Mouse (Mus musculus): ENCODE data around the gene Esp3. TPM values are rescaled to one million over a fixed set of nuclear protein-coding genes. Genes with fewer than 3 reads are reported as not detected.
"Not testable (repeated sequence)": the region's sequence is repeated elsewhere in the genome, so short reads cannot be mapped to it uniquely, and the experiment has no call there.

Gene Esp3
- not detected in 2 replicates for polyA plus RNA-seq (2012; rRNA removed)

GRCm38 (mm10) chr17:40631775-40632174 lies at the start of gene Esp3:
Esp3 (plus strand) TSS chr17:40632075.
- H3K36me3 ChIP-seq (ENCODE audit: control insufficient read depth, insufficient read depth, low read length); H3K4me3 ChIP-seq (ENCODE audit: low read depth, low read length); H3K27ac ChIP-seq (ENCODE audit: insufficient read depth, low read depth, low read length); H3K4me1 ChIP-seq (ENCODE audit: control insufficient read depth, insufficient read depth, insufficient read length, low read length); H3K27me3 ChIP-seq (ENCODE audit: control insufficient read depth, insufficient read depth, low read length): not testable (repeated sequence)
- 81% methylated on average over 1 of the region's 1 CpGs for WGBS

GRCm38 (mm10) chr17:40583906-40584305 lies 48.0 kb upstream of the Esp3 start:
- H3K27ac ChIP-seq (ENCODE audit: insufficient read depth, low read depth, low read length); H3K36me3 ChIP-seq (ENCODE audit: control insufficient read depth, insufficient read depth, low read length): not testable (repeated sequence)
- WGBS, result 53% methylated on average over 6 of the region's 6 CpGs

GRCm38 (mm10) chr17:40591297-40591696 lies 40.6 kb upstream of the Esp3 start:
- TF ChIP-seq CTCF (IDR thresholded peaks at IDR 0.05; ENCODE audit: extremely low read depth, insufficient read length, insufficient replicate concordance, low read depth, low read length) (no peak), POLR2A (IDR thresholded peaks at IDR 0.05; ENCODE audit: low read depth, low read length) (no peak)

More at GRCm38 (mm10) chr17:40583906-40584305, 48.0 kb upstream of the Esp3 start:
- H3K4me3 ChIP-seq (ENCODE audit: low read depth, low read length); H3K4me1 ChIP-seq (ENCODE audit: control insufficient read depth, insufficient read depth, insufficient read length, low read length); H3K27me3 ChIP-seq (ENCODE audit: control insufficient read depth, insufficient read depth, low read length): not testable (repeated sequence)

GRCm38 (mm10) chr17:40598294-40598693 lies 33.6 kb upstream of the Esp3 start, which contains the start of gene Esp4:
Esp4 (plus strand) TSS chr17:40598594.
- Histone ChIP-seq H3K4me1 (ENCODE audit: control insufficient read depth, insufficient read depth, insufficient read length, low read length) (no peaks in the 10 kb centered on the region), H3K36me3 (ENCODE audit: control insufficient read depth, insufficient read depth, low read length) (no peaks in the 10 kb centered on the region), H3K27ac (ENCODE audit: insufficient read depth, low read depth, low read length) (no peak within 1 kb of the TSS), H3K27me3 (ENCODE audit: control insufficient read depth, insufficient read depth, low read length) (no peaks in the 10 kb centered on the region), H3K4me3 (ENCODE audit: low read depth, low read length) (no peak within 1 kb of the TSS)
- TF ChIP-seq POLR2A (IDR thresholded peaks at IDR 0.05; ENCODE audit: low read depth, low read length) (no peak), CTCF (IDR thresholded peaks at IDR 0.05; ENCODE audit: extremely low read depth, insufficient read length, insufficient replicate concordance, low read depth, low read length) (no peak)

More at GRCm38 (mm10) chr17:40591297-40591696, 40.6 kb upstream of the Esp3 start:
- H3K4me1 ChIP-seq (ENCODE audit: control insufficient read depth, insufficient read depth, insufficient read length, low read length), result no peaks in the 10 kb centered on the region
- no peaks in the 10 kb centered on the region for H3K27me3 ChIP-seq (ENCODE audit: control insufficient read depth, insufficient read depth, low read length)
- no peak overlapping the region for H3K4me3 ChIP-seq (ENCODE audit: low read depth, low read length)
- H3K36me3 ChIP-seq (ENCODE audit: control insufficient read depth, insufficient read depth, low read length), result no peaks in the 10 kb centered on the region
- no peak overlapping the region for H3K27ac ChIP-seq (ENCODE audit: insufficient read depth, low read depth, low read length)

- not testable (repeated sequence) for H3K27ac ChIP-seq (ENCODE audit: insufficient read depth, low read depth, low read length); H3K36me3 ChIP-seq (ENCODE audit: control insufficient read depth, insufficient read depth, low read length); H3K4me3 ChIP-seq (ENCODE audit: low read depth, low read length); H3K27me3 ChIP-seq (ENCODE audit: control insufficient read depth, insufficient read depth, low read length); H3K4me1 ChIP-seq (ENCODE audit: control insufficient read depth, insufficient read depth, insufficient read length, low read length)
- WGBS, result 65% methylated on average over 9 of the region's 9 CpGs
Measured at GRCm38 (mm10) chr17:40662118-40662679, 30.3 kb downstream of the Esp3 start.

GRCm38 (mm10) chr17:40663161-40663811 lies 31.4 kb downstream of the Esp3 start:
- H3K36me3 ChIP-seq (ENCODE audit: control insufficient read depth, insufficient read depth, low read length); H3K27ac ChIP-seq (ENCODE audit: insufficient read depth, low read depth, low read length); H3K27me3 ChIP-seq (ENCODE audit: control insufficient read depth, insufficient read depth, low read length); H3K4me3 ChIP-seq (ENCODE audit: low read depth, low read length); H3K4me1 ChIP-seq (ENCODE audit: control insufficient read depth, insufficient read depth, insufficient read length, low read length): not testable (repeated sequence)
- 73% methylated on average over 12 of the region's 12 CpGs for WGBS

Other genes starting within 250 kb of the Esp3 start
- gene Esp8, start 112.1 kb upstream of the Esp3 start, polyA plus RNA-seq (2012; rRNA removed), result not detected in 2 replicates
- not detected in 2 replicates for gene Esp6, start 70.6 kb upstream of the Esp3 start, polyA plus RNA-seq (2012; rRNA removed)
- gene Esp4, start 33.5 kb upstream of the Esp3 start, polyA plus RNA-seq (2012; rRNA removed), result not detected in 2 replicates
- not detected in 2 replicates for gene Esp1, start 95.0 kb downstream of the Esp3 start, polyA plus RNA-seq (2012; rRNA removed)
- not detected in 2 replicates for gene Crisp2, start 174.9 kb downstream of the Esp3 start, polyA plus RNA-seq (2012; rRNA removed)
- gene Rhag, start 179.1 kb downstream of the Esp3 start, polyA plus RNA-seq (2012; rRNA removed), result not detected in 2 replicates
- gene 9130008F23Rik, start 248.5 kb downstream of the Esp3 start, polyA plus RNA-seq (2012; rRNA removed), result 7.7 and 13.6 TPM in 2 replicates